Mouse (Mus musculus): ENCODE measurements at regions not wholly inside any gene's neighbourhood (a gene's known extent, or its start where the extent isn't known, plus 50 kb on each side); places are given as distances from the start of the nearest gene placed in this dataset.

- intact Hi-C loops (cut with DNase I): no loop called here
- DNase-seq (ENCODE audit: low spot score in 2 of 2): no peak
Observed at GRCm38 (mm10) chr4:4199309-4199708, 122.0 kb upstream of the Sdr16c6 start.

GRCm38 (mm10) chr4:4195834-4196233, 118.5 kb upstream of the Sdr16c6 start:
- DNase-seq (ENCODE audit: low spot score in 2 of 2): no peak
- intact Hi-C loops (cut with DNase I): no loop called here

- no peak for DNase-seq (ENCODE audit: low spot score in 2 of 2)
- intact Hi-C loops (cut with DNase I): no loop called here
Observed at GRCm38 (mm10) chr4:4195250-4195649, 117.9 kb upstream of the Sdr16c6 start.
